Mouse (Mus musculus): ENCODE data around the gene Mgarp. TPM values are rescaled to one million over a fixed set of nuclear protein-coding genes. Genes with fewer than 3 reads are reported as not detected.
"Not testable (repeated sequence)": the region's sequence is repeated elsewhere in the genome, so short reads cannot be mapped to it uniquely, and the experiment has no call there.

Mgarp gene
- total RNA-seq (2014; fragmentation: Nextera tagmentation) (5.6 and 6.6 TPM in 2 replicates), total RNA-seq (2017) (20.3 and 24.7 TPM in 2 replicates), polyA plus RNA-seq (2012) (14.4 and 16.8 TPM in 2 replicates)

GRCm38 (mm10) chr3:51396219-51397068 is at the start of gene Mgarp:
Mgarp (minus strand) TSS chr3:51396738.
- H3K4me3 ChIP-seq (ENCODE audit: low read depth, low read length) = peak within 1 kb of the TSS; percentile 71
- DNase-seq (ENCODE audit: low spot score) (peak; percentile 38), ATAC-seq (ENCODE audit: extremely low read depth, insufficient number of reproducible peaks, low FRiP score, poor library complexity, severe bottlenecking) (peak; percentile 28; the same call in 1 of the 2 replicates)
- peaks cover 4% of the 10 kb centered on the region for H3K36me3 ChIP-seq (replicated peaks)
- H3K4me1 ChIP-seq (ENCODE audit: insufficient read depth, low read depth, low read length) = peaks cover 18% of the 10 kb centered on the region
- no peak for TF ChIP-seq POLR2AphosphoS5 (IDR thresholded peaks at IDR 0.05; ENCODE audit: insufficient replicate concordance, low read depth, low read length)
- no peak for TF ChIP-seq GATA2 (IDR thresholded peaks at IDR 0.05; ENCODE audit: borderline replicate concordance, low read depth, low read length)
- no peak for TF ChIP-seq CTCF (IDR thresholded peaks at IDR 0.05; ENCODE audit: low read depth, low read length)
- TF ChIP-seq GATA1 (IDR thresholded peaks at IDR 0.05; ENCODE audit: borderline replicate concordance, low read length) = no peak
- no peak for TF ChIP-seq TAL1 (conservative IDR thresholded peaks at IDR 0.05; ENCODE audit: low read depth, low read length)
- H3K9me3 ChIP-seq (replicated peaks) = no peaks in the 10 kb centered on the region
- peaks cover 11% of the 10 kb centered on the region; the same call in 1 of the 2 replicates for H3K27me3 ChIP-seq (ENCODE audit: insufficient read depth, low read length)

DNA sequence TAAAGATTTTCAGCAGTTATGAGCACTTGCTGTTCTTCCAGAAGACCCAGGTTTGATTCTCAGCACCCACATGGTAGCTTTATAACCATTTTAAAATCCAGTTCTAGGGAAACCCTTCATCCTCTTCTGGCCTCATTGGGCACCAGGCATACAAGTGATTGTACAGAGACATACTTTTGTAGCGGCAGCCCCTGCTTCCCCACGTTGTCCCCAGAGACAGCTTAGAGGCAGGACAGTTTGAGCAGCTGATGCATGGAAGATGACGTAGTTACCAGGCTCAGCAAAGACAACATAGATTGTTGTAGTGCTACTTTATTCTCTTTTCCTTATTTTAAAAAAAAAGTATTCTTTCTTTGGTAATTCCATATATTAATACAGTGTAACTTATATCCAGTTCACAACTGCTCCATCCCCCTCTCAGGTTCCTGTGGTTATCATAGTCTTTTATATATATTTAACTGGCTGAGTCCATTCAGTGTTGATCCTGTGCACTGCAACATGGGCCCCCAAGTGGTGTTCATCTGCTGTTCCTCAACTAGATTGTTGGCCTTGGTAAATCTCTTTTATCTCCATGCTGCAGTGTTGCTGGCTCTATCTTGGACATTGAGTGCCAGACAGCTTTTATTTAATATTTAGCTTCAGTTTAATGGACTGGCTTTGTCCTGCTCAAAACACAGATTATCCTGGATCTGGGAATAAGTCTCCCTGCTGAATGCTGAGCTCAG is 38.5 kb upstream of the Mgarp start:
- no peak for ATAC-seq (ENCODE audit: extremely low read depth, insufficient number of reproducible peaks, low FRiP score, poor library complexity, severe bottlenecking)
- Histone ChIP-seq H3K4me1 (ENCODE audit: insufficient read depth, low read depth, low read length) (peaks cover 6% of the 10 kb centered on the region; the same call in 1 of the 2 replicates), H3K9me3 (replicated peaks) (no peaks in the 10 kb centered on the region), H3K27me3 (ENCODE audit: insufficient read depth, low read length) (no peaks in the 10 kb centered on the region), H3K36me3 (replicated peaks) (peaks cover 52% of the 10 kb centered on the region), H3K4me3 (ENCODE audit: low read depth, low read length) (no peak overlapping the region)
- TF ChIP-seq GATA2 (IDR thresholded peaks at IDR 0.05; ENCODE audit: borderline replicate concordance, low read depth, low read length) = no peak
- TF ChIP-seq POLR2AphosphoS5 (IDR thresholded peaks at IDR 0.05; ENCODE audit: insufficient replicate concordance, low read depth, low read length) = no peak
- TF ChIP-seq CTCF (IDR thresholded peaks at IDR 0.05; ENCODE audit: low read depth, low read length) = no peak
- TF ChIP-seq GATA1 (IDR thresholded peaks at IDR 0.05; ENCODE audit: borderline replicate concordance, low read length) = no peak
- TF ChIP-seq TAL1 (conservative IDR thresholded peaks at IDR 0.05; ENCODE audit: low read depth, low read length) = no peak
- no peak for DNase-seq (ENCODE audit: low spot score)

DNA sequence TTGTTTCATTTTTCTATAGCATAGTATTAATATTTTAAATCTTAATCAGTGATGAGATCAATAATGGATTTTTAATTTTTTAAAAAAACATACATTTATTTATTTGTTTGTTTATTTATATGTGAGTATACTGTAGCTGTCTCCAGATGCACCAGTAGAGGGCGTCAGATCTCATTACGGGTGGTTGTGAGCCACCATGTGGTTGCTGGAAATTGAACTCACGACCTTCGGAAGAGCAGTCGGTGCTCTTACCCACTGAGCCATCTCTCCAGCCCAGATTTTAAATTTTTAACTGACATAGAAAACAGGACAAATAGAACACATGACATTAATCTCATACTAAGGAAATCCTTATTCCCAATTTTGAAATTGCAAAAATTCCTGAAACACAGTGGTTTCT is 37.8 kb upstream of the Mgarp start:
- H3K4me3 ChIP-seq (ENCODE audit: low read depth, low read length); H3K9me3 ChIP-seq (replicated peaks); H3K27me3 ChIP-seq (ENCODE audit: insufficient read depth, low read length); H3K4me1 ChIP-seq (ENCODE audit: insufficient read depth, low read depth, low read length); DNase-seq (ENCODE audit: low spot score); ATAC-seq (ENCODE audit: extremely low read depth, insufficient number of reproducible peaks, low FRiP score, poor library complexity, severe bottlenecking): not testable (repeated sequence)
- H3K36me3 ChIP-seq (replicated peaks) = peaks cover 46% of the 10 kb centered on the region

- H3K4me1 ChIP-seq (ENCODE audit: insufficient read depth, low read depth, low read length) = peaks cover 31% of the 10 kb centered on the region
- DNase-seq (ENCODE audit: low spot score) (no peak), ATAC-seq (ENCODE audit: extremely low read depth, insufficient number of reproducible peaks, low FRiP score, poor library complexity, severe bottlenecking) (no peak)
- H3K27me3 ChIP-seq (ENCODE audit: insufficient read depth, low read length) = no peaks in the 10 kb centered on the region
- no peak for TF ChIP-seq POLR2AphosphoS5 (IDR thresholded peaks at IDR 0.05; ENCODE audit: insufficient replicate concordance, low read depth, low read length)
- no peak for TF ChIP-seq CTCF (IDR thresholded peaks at IDR 0.05; ENCODE audit: low read depth, low read length)
- TF ChIP-seq GATA1 (IDR thresholded peaks at IDR 0.05; ENCODE audit: borderline replicate concordance, low read length) = no peak
- no peak for TF ChIP-seq GATA2 (IDR thresholded peaks at IDR 0.05; ENCODE audit: borderline replicate concordance, low read depth, low read length)
- no peak for TF ChIP-seq TAL1 (conservative IDR thresholded peaks at IDR 0.05; ENCODE audit: low read depth, low read length)
- H3K9me3 ChIP-seq (replicated peaks) = no peaks in the 10 kb centered on the region
- no peak overlapping the region for H3K4me3 ChIP-seq (ENCODE audit: low read depth, low read length)
- peaks cover 38% of the 10 kb centered on the region for H3K36me3 ChIP-seq (replicated peaks)
These were observed 28.9 kb upstream of the Mgarp start for GRCm38 (mm10) chr3:51425394-51425793.

DNA sequence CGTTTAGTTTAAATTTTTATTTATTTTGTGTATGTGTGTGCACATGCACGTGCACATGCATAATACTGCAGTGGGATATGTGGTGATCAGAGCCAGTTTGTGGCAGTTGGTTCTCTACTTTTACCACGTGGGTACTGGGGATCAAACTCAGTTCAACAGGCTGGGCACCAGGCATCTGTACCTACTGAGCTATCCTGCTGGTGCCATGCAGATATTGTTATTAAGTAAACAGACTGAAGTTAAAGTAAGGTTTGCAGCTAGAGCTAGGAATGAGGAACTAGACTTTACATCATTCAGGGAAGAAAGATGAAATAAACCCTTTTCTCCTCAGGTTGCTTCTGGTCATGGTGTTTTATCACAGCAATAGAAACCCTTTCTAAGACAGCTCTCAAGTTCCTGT is 25.4 kb upstream of the Mgarp start:
- ATAC-seq (ENCODE audit: extremely low read depth, insufficient number of reproducible peaks, low FRiP score, poor library complexity, severe bottlenecking) (0 out of 2 replicates have a peak, but pooled peaks have one; percentile 35), DNase-seq (ENCODE audit: low spot score) (no peak)
- H3K9me3 ChIP-seq (replicated peaks) = no peaks in the 10 kb centered on the region
- H3K36me3 ChIP-seq (replicated peaks) = peaks cover 38% of the 10 kb centered on the region
- H3K4me3 ChIP-seq (ENCODE audit: low read depth, low read length) = no peak overlapping the region
- no peaks in the 10 kb centered on the region for H3K27me3 ChIP-seq (ENCODE audit: insufficient read depth, low read length)
- no peak for TF ChIP-seq CTCF (IDR thresholded peaks at IDR 0.05; ENCODE audit: low read depth, low read length)
- TF ChIP-seq GATA2 (IDR thresholded peaks at IDR 0.05; ENCODE audit: borderline replicate concordance, low read depth, low read length) = no peak
- no peak for TF ChIP-seq POLR2AphosphoS5 (IDR thresholded peaks at IDR 0.05; ENCODE audit: insufficient replicate concordance, low read depth, low read length)
- TF ChIP-seq GATA1 (IDR thresholded peaks at IDR 0.05; ENCODE audit: borderline replicate concordance, low read length) = no peak
- TF ChIP-seq TAL1 (conservative IDR thresholded peaks at IDR 0.05; ENCODE audit: low read depth, low read length) = no peak
- peaks cover 56% of the 10 kb centered on the region for H3K4me1 ChIP-seq (ENCODE audit: insufficient read depth, low read depth, low read length)

- peaks cover 64% of the 10 kb centered on the region for H3K4me1 ChIP-seq (ENCODE audit: insufficient read depth, low read depth, low read length)
- no peaks in the 10 kb centered on the region for H3K27me3 ChIP-seq (ENCODE audit: insufficient read depth, low read length)
- H3K4me3 ChIP-seq (ENCODE audit: low read depth, low read length) = peak overlapping the region; percentile 42; the same call in 1 of the 2 replicates
- no peak for DNase-seq (ENCODE audit: low spot score)
- no peak for ATAC-seq (ENCODE audit: extremely low read depth, insufficient number of reproducible peaks, low FRiP score, poor library complexity, severe bottlenecking)
- TF ChIP-seq CTCF (IDR thresholded peaks at IDR 0.05; ENCODE audit: low read depth, low read length) = no peak
- no peak for TF ChIP-seq GATA2 (IDR thresholded peaks at IDR 0.05; ENCODE audit: borderline replicate concordance, low read depth, low read length)
- TF ChIP-seq GATA1 (IDR thresholded peaks at IDR 0.05; ENCODE audit: borderline replicate concordance, low read length) = no peak
- no peak for TF ChIP-seq POLR2AphosphoS5 (IDR thresholded peaks at IDR 0.05; ENCODE audit: insufficient replicate concordance, low read depth, low read length)
- no peak for TF ChIP-seq TAL1 (conservative IDR thresholded peaks at IDR 0.05; ENCODE audit: low read depth, low read length)
- H3K36me3 ChIP-seq (replicated peaks) = peaks cover 34% of the 10 kb centered on the region
- no peaks in the 10 kb centered on the region for H3K9me3 ChIP-seq (replicated peaks)
These were observed 21.4 kb upstream of the Mgarp start for GRCm38 (mm10) chr3:51417966-51418365.

Measured in G1E (cell line).